Mouse (Mus musculus) liver, embryonic 14.5 days (tissue): ENCODE measurements at regions not wholly inside any gene's neighbourhood (a gene's known extent, or its start where the extent isn't known, plus 50 kb on each side); places are given as distances from the start of the nearest gene placed in this dataset.

Source experiments
- ATAC-seq: fragments of 200-750 bp; cut with Nextera tagmentation; 2 replicates; pipeline ENCODE4 v1.8.0; 2017; ENCODE audit warnings: moderate number of reproducible peaks, mild to moderate bottlenecking, moderate library complexity; ENCODE audit not compliant: insufficient read depth
- DNase-seq, 3 experiments: peaks; one replicate each; pipeline ENCODE4 v3.0.0-alpha.2; 2012 to 2013; ENCODE audit warnings: low read depth in 3 of 3, low spot score in 3 of 3
- H3K27ac ChIP-seq: fragments of 300-500 bp; sonication (generic); 2 replicates; pipeline ENCODE4 v1.5.1; 2014; ENCODE audit warnings: moderate library complexity, mild to moderate bottlenecking, control low read depth, inconsistent platforms
- H3K27me3 ChIP-seq: fragments of 300-500 bp; sonication (generic); 2 replicates; pipeline ENCODE4 v1.6.1; 2014; ENCODE audit warnings: mild to moderate bottlenecking, low read length, moderate library complexity; ENCODE audit not compliant: control insufficient read depth, insufficient read depth
- H3K36me3 ChIP-seq: fragments of 300-500 bp; sonication (generic); replicated peaks from 2 replicates; pipeline ENCODE4 v1.6.1; 2014; ENCODE audit warnings: low read depth; ENCODE audit not compliant: control insufficient read depth, insufficient read depth
- H3K4me1 ChIP-seq, 2 experiments: fragments of 200-500 bp in 1 of 2; fragments of 300-500 bp in 1 of 2; sonication (generic) in 1 of 2; replicated peaks; 2 replicates each; pipeline ENCODE4 v1.6.1; 2012 to 2014; ENCODE audit warnings: antibody characterized with exemption in 1 of 2, inconsistent platforms in 1 of 2, low read length in 1 of 2; ENCODE audit not compliant: control insufficient read depth in 2 of 2, insufficient read depth in 2 of 2
- H3K4me2 ChIP-seq: fragments of 300-500 bp; sonication (generic); 2 replicates; pipeline ENCODE4 v1.6.1; 2014; ENCODE audit warnings: low read depth, mild to moderate bottlenecking, control low read depth, moderate library complexity
- H3K4me3 ChIP-seq, 2 experiments: fragments of 200-500 bp in 1 of 2; fragments of 300-500 bp in 1 of 2; sonication (generic) in 1 of 2; 2 replicates each; pipeline ENCODE4 v1.5.1; 2012 to 2014; ENCODE audit warnings: low read depth in 2 of 2, low read length in 2 of 2, mild to moderate bottlenecking in 2 of 2, control low read depth in 1 of 2, inconsistent platforms in 1 of 2, moderate library complexity in 1 of 2; ENCODE audit not compliant: insufficient read depth in 1 of 2
- H3K9ac ChIP-seq: fragments of 300-500 bp; sonication (generic); replicated peaks from 2 replicates; pipeline ENCODE4 v1.6.1; 2014; ENCODE audit warnings: mild to moderate bottlenecking, control low read depth, moderate library complexity
- H3K9me3 ChIP-seq: fragments of 300-500 bp; sonication (generic); 2 replicates; pipeline ENCODE4 v1.6.1; 2016; ENCODE audit warnings: low read length, mixed read lengths; ENCODE audit not compliant: control insufficient read depth
- CTCF ChIP-seq: IDR thresholded peaks from 2 replicates; pipeline ENCODE4 v1.5.1; 2016; ENCODE audit warnings: antibody characterized with exemption, low read depth, control low read depth
- EP300 ChIP-seq: IDR thresholded peaks from 2 replicates; pipeline ENCODE4 v1.6.1; 2016; ENCODE audit warnings: antibody characterized with exemption, low read depth
- WGBS: fragments of 180-500 bp; shearing (Covaris S2); extraction: QIAGEN DNeasy Blood & Tissue Kit; methylation state at CpG from one replicate; pipeline ENCODE4 v1.1.7; 2014; ENCODE audit not compliant: insufficient replicate concordance; 5-methylcytosine and 5-hydroxymethylcytosine counted together

DNA sequence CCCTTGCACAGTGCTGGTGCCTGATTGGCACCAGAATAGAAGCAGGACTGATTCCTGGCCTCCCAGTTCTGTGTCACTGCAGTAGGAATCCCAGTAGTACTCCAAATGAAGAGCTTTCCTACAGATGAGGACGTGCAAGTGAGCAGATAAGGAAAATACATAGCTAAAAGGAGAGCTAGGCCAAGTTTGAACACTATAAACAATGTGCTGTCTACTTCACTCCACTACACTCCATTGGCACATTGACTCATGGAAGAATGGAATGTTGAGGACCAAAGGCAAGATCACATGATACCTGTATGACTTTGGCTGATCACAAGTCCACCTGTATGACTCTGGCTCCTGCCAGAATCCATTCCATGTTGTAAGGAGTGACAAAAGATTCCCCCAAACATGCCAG is 215.9 kb upstream of the Rnf32 start:
- DNase-seq (no peak), ATAC-seq (no peak)
- H3K4me2 ChIP-seq, result no peak overlapping the region
- no peaks in the 10 kb centered on the region for H3K9me3 ChIP-seq
- H3K4me1 ChIP-seq, result no peaks in the 10 kb centered on the region
- no peak overlapping the region for H3K27ac ChIP-seq
- no peak for TF ChIP-seq EP300
- 32% methylated on average over 1 of the region's 1 CpGs for WGBS
- no peak overlapping the region for H3K9ac ChIP-seq
- no peaks in the 10 kb centered on the region for H3K27me3 ChIP-seq
- H3K4me3 ChIP-seq, result no peak overlapping the region
- H3K36me3 ChIP-seq, result no peaks in the 10 kb centered on the region

DNA sequence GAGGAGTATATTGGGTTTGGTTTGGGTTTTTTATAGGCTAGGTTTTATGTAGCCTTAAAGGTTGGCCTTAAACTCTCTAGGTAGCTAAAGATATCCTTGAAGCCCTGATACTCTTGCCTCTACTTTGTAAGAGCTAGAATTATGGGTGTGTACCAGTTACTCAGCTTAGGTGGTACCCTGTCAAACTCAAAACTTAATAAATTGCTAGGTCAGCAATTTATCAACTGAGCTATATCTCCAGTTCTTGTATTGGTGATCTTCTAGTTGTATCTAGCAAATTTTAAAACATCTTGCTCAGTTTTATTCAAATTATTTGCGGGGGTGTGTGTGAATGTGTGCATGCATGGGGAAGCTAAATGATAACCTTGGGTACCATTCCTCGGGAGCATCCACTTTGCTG is 225.4 kb upstream of the Rnf32 start:
- TF ChIP-seq EP300, result no peak
- TF ChIP-seq CTCF, result no peak
- Histone ChIP-seq H3K27me3 (no peaks in the 10 kb centered on the region), H3K9me3 (no peaks in the 10 kb centered on the region), H3K9ac (no peak overlapping the region), H3K4me1 (no peaks in the 10 kb centered on the region), H3K4me2 (no peak overlapping the region), H3K27ac (no peak overlapping the region), H3K36me3 (no peaks in the 10 kb centered on the region), H3K4me3 (no peak overlapping the region)
- 60% methylated on average over 2 of the region's 2 CpGs for WGBS
- ATAC-seq (no peak), DNase-seq (no peak)

DNA sequence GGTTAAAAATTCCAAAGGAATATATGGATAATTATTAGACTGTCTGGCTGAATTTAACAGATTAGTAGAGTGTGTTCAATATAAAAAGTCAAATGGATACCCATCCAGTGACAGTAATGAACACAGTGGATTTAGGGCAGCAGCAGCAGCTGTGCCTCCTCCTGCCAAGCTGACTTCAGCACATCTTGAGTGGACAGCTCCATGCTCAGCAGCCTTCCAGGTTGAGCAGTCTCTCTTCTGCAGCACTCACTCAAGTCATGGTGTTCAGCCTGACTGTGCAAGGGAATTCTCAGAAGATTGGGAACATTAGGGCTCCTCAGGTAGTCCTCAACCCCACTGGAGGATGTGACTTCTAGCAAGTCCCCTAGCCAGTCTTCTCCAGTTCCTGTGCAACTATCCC is 240.8 kb upstream of the Rnf32 start:
- TF ChIP-seq CTCF (no peak), EP300 (no peak)
- Histone ChIP-seq H3K4me3 (no peak overlapping the region), H3K27ac (no peak overlapping the region), H3K36me3 (no peaks in the 10 kb centered on the region), H3K4me1 (no peaks in the 10 kb centered on the region), H3K4me2 (no peak overlapping the region), H3K9ac (no peak overlapping the region), H3K27me3 (no peaks in the 10 kb centered on the region), H3K9me3 (no peaks in the 10 kb centered on the region)
- DNase-seq (no peak), ATAC-seq (no peak)

DNA sequence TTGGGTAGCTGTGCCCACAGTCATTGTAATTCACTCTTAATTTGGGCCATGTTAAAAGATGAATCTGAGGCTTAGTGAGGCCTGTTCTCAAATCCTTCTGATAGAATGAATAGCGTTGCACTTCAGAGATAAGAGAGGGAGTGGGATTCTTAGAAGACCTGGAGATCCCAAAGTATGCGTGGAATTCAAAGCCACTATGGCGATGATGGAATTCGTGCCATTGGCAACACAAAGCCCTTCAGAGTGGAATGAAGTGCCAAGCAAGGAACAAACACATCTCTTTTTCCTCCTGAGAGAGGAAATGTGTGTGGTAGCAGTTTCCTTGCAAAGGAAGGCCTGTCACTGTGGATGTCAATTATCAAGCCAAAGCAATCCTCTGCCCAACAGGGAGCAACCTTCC is 248.3 kb upstream of the Rnf32 start:
- Histone ChIP-seq H3K27ac (no peak overlapping the region), H3K4me3 (no peak overlapping the region), H3K9ac (no peak overlapping the region), H3K27me3 (no peaks in the 10 kb centered on the region), H3K36me3 (no peaks in the 10 kb centered on the region), H3K9me3 (no peaks in the 10 kb centered on the region), H3K4me1 (no peaks in the 10 kb centered on the region), H3K4me2 (no peak overlapping the region)
- no peak for DNase-seq
- TF ChIP-seq CTCF, result no peak
- no peak for TF ChIP-seq EP300
- ATAC-seq, result no peak
- WGBS, result 37% methylated on average over 4 of the region's 4 CpGs

DNA sequence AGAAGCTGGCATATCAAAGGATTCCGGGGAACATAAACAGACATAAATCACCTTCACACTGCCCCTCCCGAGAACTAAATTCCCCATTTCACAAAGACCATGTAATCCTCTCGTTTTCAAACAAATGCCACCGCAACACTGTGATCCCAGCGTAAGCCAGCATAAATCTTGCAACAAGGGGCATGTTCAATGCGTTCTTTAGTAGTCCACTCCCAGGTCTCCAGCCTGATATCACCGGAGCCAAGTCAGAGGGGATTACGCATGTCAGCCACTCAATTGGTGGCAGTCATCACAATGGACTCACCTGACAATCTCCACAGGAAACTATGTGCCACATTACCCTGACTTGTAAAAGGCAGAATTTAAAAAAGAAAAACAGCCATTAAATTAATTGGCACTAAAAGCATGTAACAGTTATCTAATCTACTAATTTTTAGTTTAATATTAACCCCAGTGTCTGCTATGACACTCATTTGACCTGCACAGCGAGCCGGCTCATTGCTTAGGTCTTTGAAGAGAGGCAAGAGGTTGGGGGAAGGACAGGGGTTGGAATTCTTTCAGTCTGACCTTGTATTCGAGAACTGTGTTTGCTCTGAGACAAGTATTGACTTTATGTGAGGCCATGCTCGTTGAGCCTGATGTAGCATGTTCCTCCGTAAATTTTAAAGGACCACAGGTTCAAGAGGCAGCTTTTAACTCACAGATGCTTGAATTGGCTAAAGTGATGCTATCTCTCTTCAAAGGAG is 252.0 kb upstream of the Rnf32 start:
- H3K9ac ChIP-seq, result no peak overlapping the region
- DNase-seq (no peak), ATAC-seq (no peak)
- no peaks in the 10 kb centered on the region for H3K27me3 ChIP-seq
- no peaks in the 10 kb centered on the region for H3K9me3 ChIP-seq
- no peaks in the 10 kb centered on the region for H3K4me1 ChIP-seq
- H3K4me3 ChIP-seq, result no peak overlapping the region
- H3K27ac ChIP-seq, result no peak overlapping the region
- no peak overlapping the region for H3K4me2 ChIP-seq
- no peaks in the 10 kb centered on the region for H3K36me3 ChIP-seq
- WGBS, result 49% methylated on average over 13 of the region's 13 CpGs
- no peak for TF ChIP-seq EP300
- no peak for TF ChIP-seq CTCF
